ENCODE assay signal across 15 mouse cellular contexts in genomic region chr2:167281461-167281860, GRCm38 (mm10). TPM values are rescaled to one million over a fixed set of nuclear protein-coding genes. Genes with fewer than 3 reads are reported as not detected.
A peak's percentile ranks its signal among the peaks of the same experiment; 100 is the strongest.
DNase-seq lines count a peak whose midpoint lies in the region; ATAC-seq and TF ChIP-seq lines count a peak whose summit lies in the region.
"Had no signal": no experiment of that assay in that cellular context is flagged by ENCODE, and none has a peak within 500 bp of the region (broad histone marks: within the 10 kb centered on the region; RNA-seq: fewer than 3 reads in every experiment).

No protein-coding gene starts in this region.

- peaks cover 3% of the 10 kb centered on the region; the same call in 1 of the 2 replicates for H3K27me3 ChIP-seq in heart, embryonic 11.5 days (ENCODE audit: control insufficient read depth, insufficient read depth, low read length)
- H3K27me3 ChIP-seq in midbrain, embryonic 13.5 days = peaks cover 9% of the 10 kb centered on the region; the same call in 1 of the 2 replicates
- H3K27me3 ChIP-seq: forebrain, embryonic 13.5 days; hindbrain, embryonic 15.5 days had no signal

- H3K9me3 ChIP-seq in heart, embryonic 11.5 days (replicated peaks; ENCODE audit: control insufficient read depth, low read length) = no peaks in the 10 kb centered on the region
- H3K9me3 ChIP-seq in midbrain, embryonic 13.5 days = no peaks in the 10 kb centered on the region
- H3K9me3 ChIP-seq: embryonic facial prominence, embryonic 13.5 days; forebrain, embryonic 13.5 days; heart, embryonic 13.5 days; hindbrain, embryonic 15.5 days; liver, embryonic 12.5 days had no signal

- WGBS in heart, embryonic 11.5 days (ENCODE audit: insufficient replicate concordance) = 85% methylated on average over 13 of the region's 13 CpGs
- WGBS in midbrain, embryonic 13.5 days = 93% methylated on average over 13 of the region's 13 CpGs

- no peak for ATAC-seq in heart, embryonic 11.5 days (replicated peaks; ENCODE audit: insufficient number of reproducible peaks, low FRiP score, low TSS enrichment)
- no peak for ATAC-seq in midbrain, embryonic 13.5 days

- no peak overlapping the region for H3K27ac ChIP-seq in heart, embryonic 11.5 days (ENCODE audit: low read depth, low read length)
- H3K27ac ChIP-seq in left cerebral cortex, adult 2 months = no peak overlapping the region
- H3K27ac ChIP-seq in midbrain, embryonic 13.5 days = no peak overlapping the region
- H3K27ac ChIP-seq: embryonic facial prominence, embryonic 13.5 days; forebrain, embryonic 13.5 days; heart, embryonic 13.5 days; hindbrain, embryonic 15.5 days; liver, embryonic 12.5 days; macrophage had no signal

- no peak overlapping the region for H3K4me2 ChIP-seq in heart, embryonic 11.5 days
- H3K4me2 ChIP-seq in midbrain, embryonic 13.5 days (replicated peaks) = no peak overlapping the region
- H3K4me2 ChIP-seq: embryonic facial prominence, embryonic 13.5 days; forebrain, embryonic 13.5 days; heart, embryonic 13.5 days; hindbrain, embryonic 15.5 days had no signal

- peak; percentile 82 for DNase-seq in heart, adult 11 months
- DNase-seq in left cerebral cortex, adult 2 months (ENCODE audit: extremely low spot score in 1 of 2, low spot score in 2 of 2) = peak; percentile 5 to 6
- no peak for DNase-seq in left cerebral cortex, postnatal 25 days (ENCODE audit: low spot score in 2 of 2)
- peak; percentile 2 for DNase-seq in urinary bladder, postnatal 14 days (ENCODE audit: low spot score)
- no peak for DNase-seq in urinary bladder, postnatal 10 days (ENCODE audit: low spot score)
- no peak for DNase-seq in retina, embryonic 14.5 days (ENCODE audit: low spot score)

- H3K4me3 ChIP-seq in heart, embryonic 11.5 days (ENCODE audit: low read depth, low read length) = no peak overlapping the region
- H3K4me3 ChIP-seq in left cerebral cortex, adult 2 months = no peak overlapping the region
- no peak overlapping the region for H3K4me3 ChIP-seq in midbrain, embryonic 13.5 days (replicated peaks)
- H3K4me3 ChIP-seq: embryonic facial prominence, embryonic 13.5 days; forebrain, embryonic 13.5 days; heart, embryonic 13.5 days; hindbrain, embryonic 15.5 days; liver, embryonic 12.5 days; myocyte had no signal

- no peak overlapping the region for H3K9ac ChIP-seq in heart, embryonic 11.5 days (ENCODE audit: low read depth, low read length)
- no peak overlapping the region for H3K9ac ChIP-seq in midbrain, embryonic 13.5 days (replicated peaks)
- H3K9ac ChIP-seq: embryonic facial prominence, embryonic 13.5 days; forebrain, embryonic 13.5 days; heart, embryonic 13.5 days; hindbrain, embryonic 15.5 days; liver, embryonic 12.5 days had no signal

- TF ChIP-seq CTCF in left cerebral cortex, adult 2 months (IDR thresholded peaks at IDR 0.05) = no peak

- no peaks in the 10 kb centered on the region for H3K4me1 ChIP-seq in heart, embryonic 11.5 days (ENCODE audit: control insufficient read depth, insufficient read depth, low read length)
- H3K4me1 ChIP-seq in midbrain, embryonic 13.5 days (replicated peaks) = 0 out of 2 replicates have a peak, but pooled peaks cover 3% of the 10 kb centered on the region
- H3K4me1 ChIP-seq: embryonic facial prominence, embryonic 13.5 days; forebrain, embryonic 13.5 days; heart, embryonic 13.5 days had no signal

- H3K36me3 ChIP-seq in heart, embryonic 11.5 days (ENCODE audit: control insufficient read depth, insufficient read depth, low read length) = no peaks in the 10 kb centered on the region
- no peaks in the 10 kb centered on the region for H3K36me3 ChIP-seq in midbrain, embryonic 13.5 days
- H3K36me3 ChIP-seq: embryonic facial prominence, embryonic 13.5 days; heart, embryonic 13.5 days; hindbrain, embryonic 15.5 days; liver, embryonic 12.5 days had no signal

- intact Hi-C loops in left cerebral cortex, adult 2 months (cut with DNase I) = loop anchor here (2.0 kb wide), 1 partner anchor 181 kb away; no protein-coding TSS in a partner anchor
- intact Hi-C loops in left cerebral cortex, postnatal 25 days (cut with DNase I) = no loop called here

RNA-seq across cellular contexts. Expression of gene Ptgis, which starts 41.1 kb away (rescaled TPM):
- 19.6 and 21.6 TPM in 2 replicates for polyA plus RNA-seq in heart, embryonic 11.5 days (2014; fragmentation: Nextera tagmentation; extraction: Ambion mirVana)
- 1 to 10 TPM; 1.4 to 1.8 TPM for total RNA-seq in left cerebral cortex, adult 2 months (2021)
- 1 to 10 TPM; 1.6 to 2.7 TPM for total RNA-seq in left cerebral cortex, postnatal 25 days (2021)
- polyA plus RNA-seq in midbrain, embryonic 13.5 days (2015; fragmentation: Nextera tagmentation; extraction: Ambion mirVana) = 4.0 and 4.5 TPM in 2 replicates
- polyA plus RNA-seq: macrophage had no signal

Comparison
In these comparisons a context has a peak if more than half of its experiments do, and no peak if none do; other contexts are left out.
1. DNase-seq: peak in heart, adult 11 months (single experiment), left cerebral cortex, adult 2 months (2 of 2) and urinary bladder, postnatal 14 days (single experiment); none in left cerebral cortex, postnatal 25 days (0 of 2), urinary bladder, postnatal 10 days (single experiment) and retina, embryonic 14.5 days (single experiment).